18 mouse cellular contexts compared by ENCODE assay signal in the genomic region with DNA sequence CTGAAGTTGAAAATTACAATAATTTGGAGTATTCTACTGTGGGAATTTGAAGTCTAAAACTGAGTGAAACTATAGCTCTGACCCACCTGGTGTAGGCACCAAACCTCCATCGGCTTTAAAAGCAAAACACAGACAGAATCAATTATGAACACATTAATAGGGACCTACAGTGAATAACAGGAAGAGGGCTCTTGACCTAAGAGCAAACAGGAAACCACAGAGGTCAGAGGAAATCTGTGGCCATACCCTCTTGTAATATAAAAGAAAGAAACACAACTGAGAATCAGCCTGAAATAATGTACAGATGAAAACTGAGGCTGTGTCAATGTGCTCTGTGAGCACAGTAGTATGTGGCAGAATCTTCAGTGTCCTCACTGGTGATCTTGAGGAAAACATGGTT.
DNase-seq lines count a peak whose midpoint lies in the region; ATAC-seq lines count a peak whose summit lies in the region.
"Had no signal": no experiment of that assay in that cellular context is flagged by ENCODE, and none has a peak within 500 bp of the region (broad histone marks: within the 10 kb centered on the region; RNA-seq: fewer than 3 reads in every experiment).

No protein-coding gene starts in this region.

- ATAC-seq in activated CD4-positive, CD25-positive, alpha-beta regulatory T cell, adult 4 months, result peak; percentile 60
- ATAC-seq: intestine, embryonic 15.5 days; liver, postnatal 0 days had no signal

- peak; percentile 41 for DNase-seq in CD4-positive helper T cell, adult 2 months (ENCODE audit: low read depth, low spot score)
- DNase-seq in induced T-regulatory cell, adult 2 months (ENCODE audit: low read depth), result peak; percentile 51
- peak; percentile 6 to 38 for DNase-seq in natural killer cell, adult 2 months (ENCODE audit: low spot score in 2 of 2)
- DNase-seq in kidney, adult 18-20 months, result no peak
- DNase-seq in right cerebral cortex, postnatal 36 days (ENCODE audit: low spot score in 2 of 2), result no peak
- no peak for DNase-seq in right cerebral cortex, postnatal 25 days
- DNase-seq: adrenal gland, adult 2 months; cerebellum, adult 8-10 months; cerebellum, postnatal 36 days; gastrocnemius, postnatal 25 days; heart, postnatal 36 days; kidney, adult 9 months; kidney, postnatal 25 days; liver, postnatal 0 days; lung, postnatal 10 days; midbrain, embryonic 14.5 days had no signal

Comparison
In these comparisons a context has a peak if more than half of its experiments do, and no peak if none do; other contexts are left out.
1. DNase-seq: peak in CD4-positive helper T cell, adult 2 months (single experiment), induced T-regulatory cell, adult 2 months (single experiment) and natural killer cell, adult 2 months (2 of 2); none in kidney, adult 18-20 months (single experiment), right cerebral cortex, postnatal 36 days (0 of 2) and right cerebral cortex, postnatal 25 days (single experiment).